Mouse (Mus musculus) CH12.LX (cell line): ENCODE measurements around the gene 1190005I06Rik. TPM values are rescaled to one million over a fixed set of nuclear protein-coding genes. Genes with fewer than 3 reads are reported as not detected.
A peak's percentile ranks its signal among the peaks of the same experiment; 100 is the strongest.

Source experiments
- DNase-seq: peaks from one replicate; pipeline ENCODE4 v3.0.0-alpha.2; 2013; ENCODE audit errors: extremely low read depth
- H3K27ac ChIP-seq: 2 replicates; pipeline ENCODE4 v1.5.1; 2012; ENCODE audit warnings: low read depth, mild to moderate bottlenecking, control low read depth, moderate library complexity; ENCODE audit not compliant: insufficient read depth
- H3K27me3 ChIP-seq: replicated peaks from 2 replicates; pipeline ENCODE3; 2012; ENCODE audit warnings: inconsistent platforms
- H3K36me3 ChIP-seq, 2 experiments: replicated peaks in 1 of 2; 2 replicates each; pipeline versions ENCODE3 to v1.6.1; 2012; ENCODE audit warnings: inconsistent platforms in 1 of 2, low read length in 1 of 2, mild to moderate bottlenecking in 1 of 2, mixed read lengths in 1 of 2, moderate library complexity in 1 of 2; ENCODE audit not compliant: control insufficient read depth in 1 of 2, insufficient read depth in 1 of 2
- H3K4me1 ChIP-seq, 2 experiments: 2 replicates each; pipeline ENCODE4 v1.6.1; 2012; ENCODE audit warnings: inconsistent platforms in 1 of 2, moderate library complexity in 1 of 2; ENCODE audit not compliant: insufficient read depth in 2 of 2, control insufficient read depth in 1 of 2
- H3K4me2 ChIP-seq: 2 replicates; pipeline ENCODE4 v1.6.1; 2012; ENCODE audit warnings: low read depth, mild to moderate bottlenecking, control low read depth; ENCODE audit not compliant: poor library complexity, insufficient read depth, severe bottlenecking
- H3K4me3 ChIP-seq, 3 experiments: fragments of 150-350 bp in 1 of 3; sonication (generic) in 1 of 3; replicated peaks in 1 of 3; 2 replicates each; pipeline versions ENCODE3 to v1.5.1; 2011 to 2012; ENCODE audit warnings: low read depth in 2 of 3, low read length in 2 of 3, mild to moderate bottlenecking in 2 of 3, moderate library complexity in 2 of 3, control low read depth in 1 of 3, improper control_type of control experiment in 1 of 3, inconsistent platforms in 1 of 3, mixed read lengths in 1 of 3; ENCODE audit not compliant: poor library complexity in 1 of 3
- H3K79me2 ChIP-seq: replicated peaks from 2 replicates; pipeline ENCODE4 v1.6.1; 2012; ENCODE audit warnings: mild to moderate bottlenecking, moderate library complexity; ENCODE audit not compliant: control insufficient read depth, poor library complexity, insufficient read depth, severe bottlenecking; ENCODE audit errors: extremely low read depth
- H3K9ac ChIP-seq: 2 replicates; pipeline ENCODE4 v1.6.1; 2012; ENCODE audit warnings: low read depth, mild to moderate bottlenecking, control low read depth, moderate library complexity; ENCODE audit not compliant: insufficient read depth
- H3K9me3 ChIP-seq: replicated peaks from 2 replicates; pipeline ENCODE3; 2012; ENCODE audit warnings: low read length, inconsistent platforms, mixed read lengths
- BHLHE40 ChIP-seq: IDR thresholded peaks from 2 replicates; pipeline ENCODE4 v1.6.1; 2011; ENCODE audit warnings: mild to moderate bottlenecking, low read depth, low read length, improper control_type of control experiment
- CTCF ChIP-seq, 2 experiments: IDR thresholded peaks in 1 of 2; conservative IDR thresholded peaks in 1 of 2; 2 replicates each; pipeline ENCODE4 v1.5.1; 2011 to 2012; ENCODE audit warnings: low read depth in 2 of 2, low read length in 2 of 2, improper control_type of control experiment in 1 of 2, inconsistent platforms in 1 of 2, mild to moderate bottlenecking in 1 of 2, moderate library complexity in 1 of 2
- ETS1 ChIP-seq: conservative IDR thresholded peaks from 2 replicates; pipeline ENCODE4 v1.6.1; 2012; ENCODE audit warnings: low read depth, mild to moderate bottlenecking, inconsistent platforms, low read length, improper control_type of control experiment, moderate library complexity
- IRF4 ChIP-seq: IDR thresholded peaks from 2 replicates; pipeline ENCODE4 v1.6.1; 2014; ENCODE audit warnings: low read depth, mild to moderate bottlenecking, inconsistent platforms, low read length, improper control_type of control experiment
- MAX ChIP-seq: IDR thresholded peaks from 2 replicates; pipeline ENCODE4 v1.6.1; 2011; ENCODE audit warnings: low read length, improper control_type of control experiment
- MXI1 ChIP-seq: IDR thresholded peaks from 2 replicates; pipeline ENCODE4 v1.6.1; 2011; ENCODE audit warnings: mild to moderate bottlenecking, low read depth, low read length, improper control_type of control experiment
- MYC ChIP-seq: IDR thresholded peaks from 2 replicates; pipeline ENCODE4 v1.6.1; 2011; ENCODE audit warnings: low read depth, mild to moderate bottlenecking, improper control_type of control experiment, low read length
- POLR2A ChIP-seq: IDR thresholded peaks from 2 replicates; pipeline ENCODE4 v1.6.1; 2011; ENCODE audit warnings: low read depth, mild to moderate bottlenecking, improper control_type of control experiment, low read length
- POLR2AphosphoS2 ChIP-seq: IDR thresholded peaks from 2 replicates; pipeline ENCODE4 v1.6.1; 2011; ENCODE audit warnings: low read depth, low read length, improper control_type of control experiment
- RAD21 ChIP-seq: IDR thresholded peaks from 2 replicates; pipeline ENCODE4 v1.6.1; 2011; ENCODE audit warnings: low read depth, mild to moderate bottlenecking, low read length, improper control_type of control experiment, moderate library complexity
- UBTF ChIP-seq: IDR thresholded peaks from 2 replicates; pipeline ENCODE4 v1.6.1; 2012; ENCODE audit warnings: low read depth, mild to moderate bottlenecking, inconsistent platforms, low read length, improper control_type of control experiment, moderate library complexity
- USF1 ChIP-seq: IDR thresholded peaks from 2 replicates; pipeline ENCODE4 v1.6.1; 2014; ENCODE audit warnings: low read depth, mild to moderate bottlenecking, inconsistent platforms, low read length, improper control_type of control experiment
- USF2 ChIP-seq: conservative IDR thresholded peaks from 2 replicates; pipeline ENCODE4 v1.6.1; 2011; ENCODE audit warnings: low read depth, low read length, improper control_type of control experiment
- ZNF384 ChIP-seq: IDR thresholded peaks from 2 replicates; pipeline ENCODE4 v1.6.1; 2012; ENCODE audit warnings: low read depth, low read length, improper control_type of control experiment, inconsistent platforms
- dilution Hi-C: fragments of 300-500 bp; cut with MboI; formaldehyde crosslinking; loops from 2 replicates; pipeline ENCODE4 v1.14.3; 2020; ENCODE audit warnings: low sequenced_read_pairs; ENCODE audit not compliant: extremely low pct_unique_long_range_greater_than_20kb, extremely low pct_ligation_motif_present
- in situ Hi-C: fragments of 300-500 bp; cut with MboI; formaldehyde crosslinking; loops from 3 replicates; pipeline ENCODE4 v1.14.3; 2019; ENCODE audit warnings: low sequenced_read_pairs, low pct_ligation_motif_present, low pct_unique_long_range_greater_than_20kb, mixed read lengths
- polyA plus RNA-seq: library from polyadenylated mRNA; unstranded; fragments of >175 nt; gene quantifications from 2 replicates; pipeline ENCODE4 v1.2.1, GENCODE M21; 2012; ENCODE audit warnings: low read depth; ENCODE audit not compliant: insufficient read length
- total RNA-seq, 2 experiments: library from RNA; depleted of rRNA; stranded (reverse); fragments of 300-350 nt in 1 of 2; fragments of >200 nt in 1 of 2; gene quantifications; 2 replicates each; pipeline ENCODE4 v1.2.3; 2012 to 2014

Gene 1190005I06Rik
- total and polyA plus RNA-seq, 3 experiments = 0.36 to 0.85 TPM; not detected in 1

GRCm38 (mm10) chr8:120634329-120634839, 13.0 kb downstream of the 1190005I06Rik start:
- Histone ChIP-seq H3K4me1 (peaks cover 6 to 10% of the 10 kb centered on the region in 2 experiments; a peak in 3 of 4 replicates), H3K9ac (0 out of 2 replicates have a peak overlapping the region, but pooled peaks have one; percentile 19), H3K27ac (no peak overlapping the region), H3K79me2 (no peaks in the 10 kb centered on the region), H3K36me3 (no peaks in the 10 kb centered on the region), H3K4me3 (peak overlapping the region in 2 of 3 experiments; percentile 49 to 60), H3K9me3 (peaks cover 9% of the 10 kb centered on the region), H3K27me3 (peaks cover 57% of the 10 kb centered on the region), H3K4me2 (peak overlapping the region; percentile 98)
- DNase-seq = peak; percentile 41
- TF ChIP-seq USF2 (peak; percentile 22; the same call in 1 of the 2 replicates), BHLHE40 (no peak; the same call in 1 of the 2 replicates), MXI1 (peak; percentile 62; the same call in 1 of the 2 replicates), IRF4 (no peak), USF1 (peak; percentile 61)
- dilution Hi-C loops = no loop called here
- in situ Hi-C loops = no loop called here

GRCm38 (mm10) chr8:120633665-120634271, 13.7 kb downstream of the 1190005I06Rik start:
- H3K79me2 ChIP-seq = no peaks in the 10 kb centered on the region
- no peaks in the 10 kb centered on the region for H3K36me3 ChIP-seq
- H3K27ac ChIP-seq = no peak overlapping the region
- peak overlapping the region; percentile 98 for H3K4me2 ChIP-seq
- in situ Hi-C loops = no loop called here
- dilution Hi-C loops = no loop called here
- TF ChIP-seq ZNF384 = no peak
- peaks cover 6 to 10% of the 10 kb centered on the region in 2 experiments; a peak in 3 of 4 replicates for H3K4me1 ChIP-seq
- peaks cover 9% of the 10 kb centered on the region for H3K9me3 ChIP-seq
- H3K4me3 ChIP-seq = peak overlapping the region in 2 of 3 experiments; percentile 49 to 60
- peaks cover 59% of the 10 kb centered on the region for H3K27me3 ChIP-seq
- 0 out of 2 replicates have a peak overlapping the region, but pooled peaks have one; percentile 19 for H3K9ac ChIP-seq
- no peak for DNase-seq

- no peak overlapping the region for H3K9ac ChIP-seq
- H3K4me1 ChIP-seq = peaks cover 6 to 10% of the 10 kb centered on the region in 2 experiments; a peak in 3 of 4 replicates
- H3K4me3 ChIP-seq = no peak overlapping the region
- dilution Hi-C loops = no loop called here
- H3K4me2 ChIP-seq = no peak overlapping the region
- DNase-seq = no peak
- in situ Hi-C loops = no loop called here
- no peak overlapping the region for H3K27ac ChIP-seq
- peaks cover 9% of the 10 kb centered on the region for H3K9me3 ChIP-seq
- no peak for TF ChIP-seq MYC
- no peak for TF ChIP-seq RAD21
- TF ChIP-seq MAX = no peak
- no peak for TF ChIP-seq CTCF (conservative IDR thresholded peaks at IDR 0.05 in 1 of 2, IDR thresholded peaks at IDR 0.05 in 1 of 2; ENCODE audit: low read depth in 2 of 2, low read length in 2 of 2)
- TF ChIP-seq POLR2A = no peak
- TF ChIP-seq UBTF = no peak
- no peak for TF ChIP-seq ETS1
- TF ChIP-seq POLR2AphosphoS2 = no peak
- H3K27me3 ChIP-seq = peaks cover 63% of the 10 kb centered on the region
- no peaks in the 10 kb centered on the region for H3K36me3 ChIP-seq
- H3K79me2 ChIP-seq = no peaks in the 10 kb centered on the region
Observed at GRCm38 (mm10) chr8:120632969-120633664, 14.3 kb downstream of the 1190005I06Rik start.
